Mouse (Mus musculus): ENCODE data around the gene Trabd.
A peak's percentile ranks its signal among the peaks of the same experiment; 100 is the strongest.

The Trabd gene

DNA sequence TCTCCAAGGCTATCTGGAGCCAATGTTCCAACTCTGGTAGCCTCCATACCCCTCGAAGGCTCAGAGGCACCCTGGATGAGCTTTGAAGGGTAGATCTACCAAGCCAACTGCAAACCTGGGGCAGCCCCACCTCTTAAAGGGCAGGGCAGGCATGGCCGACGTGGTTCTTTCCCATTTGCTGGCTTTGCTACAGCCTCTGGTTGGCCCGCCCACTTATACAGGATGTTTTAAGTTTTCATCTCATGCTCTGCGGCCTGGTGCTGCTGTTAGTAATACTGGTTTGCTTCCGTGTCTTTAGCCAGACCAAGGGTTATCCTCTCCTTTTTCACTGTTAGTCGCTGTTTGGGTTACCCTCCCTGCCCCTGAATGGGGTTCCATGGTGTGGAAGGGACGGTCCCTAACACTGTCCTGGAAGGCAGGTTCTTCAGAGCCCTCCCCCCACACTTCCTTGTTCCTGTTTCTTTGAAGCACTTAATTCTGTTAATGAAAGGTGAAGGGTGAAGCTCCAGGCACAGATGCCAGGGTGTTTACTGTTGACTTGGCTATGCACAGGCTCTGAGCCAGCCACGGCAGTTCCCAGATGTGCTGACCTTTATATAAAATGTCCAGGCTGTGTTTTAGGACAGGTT is 3.4 kb downstream of the Trabd start:
- no peak for DNase-seq (ENCODE audit: low read depth, low spot score)

DNA sequence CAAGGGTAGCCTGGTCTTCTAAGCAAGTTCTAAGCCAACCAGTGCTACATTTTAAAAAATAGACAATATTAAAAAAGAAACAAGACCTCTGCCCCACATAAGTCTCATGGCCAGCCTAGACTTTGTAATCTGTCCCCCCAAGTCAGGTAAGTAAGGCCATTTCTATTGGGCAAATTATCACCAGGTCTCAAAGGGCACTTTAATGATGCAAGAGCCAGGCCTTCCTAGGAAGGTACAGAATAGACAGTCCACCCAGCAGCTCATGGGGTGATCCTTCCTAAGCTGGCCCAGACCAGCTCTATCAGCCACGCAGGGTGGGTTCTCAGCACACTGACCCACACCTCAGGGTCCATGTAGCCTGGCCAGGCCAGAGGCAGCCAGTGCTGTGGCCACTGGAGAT is 9.0 kb downstream of the Trabd start:
- no peak for DNase-seq (ENCODE audit: low read depth, low spot score)

DNA sequence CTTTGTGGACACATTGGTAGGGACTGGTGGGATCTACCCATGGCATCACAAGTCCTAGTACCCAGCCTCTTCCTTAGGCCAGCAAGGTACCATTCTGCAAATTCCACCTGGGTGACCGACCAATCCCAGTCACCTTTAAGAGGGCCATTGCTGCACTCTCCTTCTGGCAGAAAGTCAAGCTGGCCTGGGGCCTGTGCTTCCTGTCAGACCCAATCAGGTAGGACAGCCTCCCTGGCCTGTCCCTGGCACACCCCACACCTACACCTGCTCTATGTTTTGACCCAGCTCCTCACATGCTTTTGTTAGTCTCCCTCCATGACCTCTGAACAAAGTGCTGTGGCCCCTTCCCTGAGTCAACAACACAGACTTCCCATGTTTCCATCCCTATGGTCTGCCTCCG is 9.9 kb downstream of the Trabd start:
- no peak for DNase-seq (ENCODE audit: low read depth, low spot score)

DNA sequence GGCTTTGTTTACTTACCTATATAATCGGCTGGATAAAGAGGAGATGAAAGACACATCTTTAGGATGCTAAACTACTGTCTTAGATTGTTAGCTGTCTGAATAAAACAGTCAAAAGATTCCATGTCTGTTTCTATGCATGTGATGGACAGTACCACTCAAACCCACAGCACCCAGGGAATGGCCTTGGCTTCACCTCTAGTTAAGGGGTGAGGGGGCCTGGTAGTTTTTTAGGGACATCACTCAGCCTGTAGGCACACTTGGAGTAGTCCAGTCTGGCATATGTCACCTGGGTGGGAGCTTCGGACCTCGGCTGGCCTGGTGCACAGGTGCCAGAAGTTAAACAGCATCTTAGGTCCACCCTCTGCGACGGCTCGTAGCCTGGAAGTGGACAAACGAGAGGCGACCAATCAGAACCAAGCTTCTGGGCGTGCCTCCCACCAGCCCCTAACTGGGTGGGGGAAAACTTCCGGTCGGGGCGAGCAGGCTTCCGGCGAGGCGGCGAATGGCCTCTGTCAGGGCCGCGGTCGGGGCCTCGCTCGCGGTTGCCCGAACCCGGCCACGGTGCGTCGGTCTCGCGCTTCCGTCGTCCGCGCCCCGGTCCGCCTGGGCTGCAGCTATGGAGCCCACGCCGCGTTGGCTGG is 13.8 kb downstream of the Trabd start, which contains the start of gene Selenoo:
Gene Selenoo (plus strand): TSS at position 478 of the 641 bp plus-strand sequence.
- DNase-seq (ENCODE audit: low read depth, low spot score), result peak; percentile 74

DNA sequence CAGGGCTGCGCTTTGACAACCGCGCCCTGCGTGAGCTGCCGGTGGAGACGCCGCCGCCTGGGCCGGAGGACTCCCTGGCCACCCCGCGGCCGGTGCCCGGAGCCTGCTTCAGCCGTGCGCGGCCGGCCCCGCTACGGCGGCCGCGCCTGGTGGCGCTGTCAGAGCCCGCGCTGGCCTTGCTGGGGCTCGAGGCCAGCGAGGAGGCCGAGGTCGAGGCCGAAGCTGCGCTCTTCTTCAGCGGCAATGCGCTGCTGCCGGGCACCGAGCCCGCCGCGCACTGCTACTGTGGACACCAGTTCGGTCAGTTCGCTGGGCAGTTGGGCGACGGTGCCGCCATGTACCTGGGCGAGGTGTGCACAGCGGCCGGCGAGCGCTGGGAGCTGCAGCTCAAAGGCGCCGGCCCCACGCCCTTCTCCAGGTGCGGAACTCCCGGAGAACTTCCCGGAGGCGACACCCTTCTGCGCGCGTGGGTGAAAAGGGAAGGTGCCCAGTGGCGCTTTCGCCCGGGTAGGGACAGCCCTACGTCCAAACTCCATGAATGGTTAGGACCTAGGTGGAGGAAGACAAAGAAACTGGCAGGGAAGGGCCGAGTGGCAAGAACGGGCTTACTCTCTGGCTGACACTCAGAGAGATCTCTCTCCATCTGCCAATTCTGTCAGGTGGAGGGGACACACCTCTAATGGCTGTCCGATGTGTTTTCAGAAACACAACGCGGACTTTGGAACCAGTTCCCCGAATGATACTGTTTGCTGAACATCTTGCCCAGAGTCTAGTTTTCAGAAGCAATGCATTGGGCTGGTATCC is 14.5 kb downstream of the Trabd start:
- DNase-seq (ENCODE audit: low read depth, low spot score), result no peak

DNA sequence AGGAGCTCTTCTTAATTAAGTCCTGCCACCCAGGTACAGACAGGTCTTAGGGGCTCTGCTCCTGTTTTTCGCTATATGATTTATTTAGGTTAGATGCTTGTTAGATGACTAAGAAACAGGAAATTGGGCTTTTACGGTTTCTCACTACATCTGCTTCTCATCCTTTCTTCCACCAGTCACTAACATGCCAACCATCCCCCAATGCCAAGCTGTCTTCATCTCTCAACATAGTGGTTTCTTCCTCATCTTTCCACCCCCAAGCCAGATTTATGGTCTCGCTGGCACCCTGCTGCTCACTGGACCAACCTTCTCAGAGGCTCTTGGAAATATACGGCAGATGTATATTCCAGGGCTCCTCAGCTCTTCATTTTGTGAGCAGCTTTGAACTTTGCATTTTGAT is 15.7 kb downstream of the Trabd start:
- no peak for DNase-seq (ENCODE audit: low read depth, low spot score)

DNA sequence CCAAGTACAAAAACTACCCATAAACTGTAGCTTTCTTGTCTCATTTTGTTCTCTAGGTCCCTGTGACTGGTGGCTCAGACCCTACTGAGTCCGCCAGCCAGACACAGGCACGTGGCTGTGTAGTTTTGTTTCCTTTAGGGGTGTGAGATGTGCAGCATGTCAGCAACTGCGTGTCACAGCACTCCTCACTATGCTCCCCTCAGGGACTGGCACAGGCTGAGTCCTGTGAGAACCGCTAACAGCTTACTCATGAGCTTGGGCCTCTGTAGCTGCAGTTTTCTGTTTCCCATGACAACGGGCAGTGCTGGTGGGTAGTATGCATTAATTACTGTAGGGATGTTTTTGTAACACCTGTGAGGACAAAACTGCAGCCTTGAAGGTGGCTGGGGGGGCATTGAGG is 17.3 kb downstream of the Trabd start:
- no peak for DNase-seq (ENCODE audit: low read depth, low spot score)

DNA sequence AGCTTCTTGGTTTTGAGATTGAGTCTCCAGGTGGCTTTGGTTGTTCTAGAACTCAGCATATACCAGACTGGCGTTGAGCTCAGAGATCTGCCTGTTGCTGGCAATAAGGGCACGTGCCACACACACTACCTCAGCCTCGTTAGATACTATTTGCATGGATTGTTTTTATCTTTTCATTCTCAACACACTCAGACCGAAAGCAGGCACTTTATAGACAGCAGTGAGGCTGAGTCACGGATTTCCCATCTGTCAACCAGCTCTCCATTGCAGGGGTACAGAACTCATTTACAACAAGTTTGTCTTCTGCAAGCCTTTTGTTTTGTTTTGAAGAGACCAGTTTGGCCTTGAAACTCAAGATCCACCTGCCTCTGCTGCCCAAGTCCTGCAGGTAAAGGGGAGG is 22.5 kb downstream of the Trabd start:
- DNase-seq (ENCODE audit: low read depth, low spot score), result no peak

DNA sequence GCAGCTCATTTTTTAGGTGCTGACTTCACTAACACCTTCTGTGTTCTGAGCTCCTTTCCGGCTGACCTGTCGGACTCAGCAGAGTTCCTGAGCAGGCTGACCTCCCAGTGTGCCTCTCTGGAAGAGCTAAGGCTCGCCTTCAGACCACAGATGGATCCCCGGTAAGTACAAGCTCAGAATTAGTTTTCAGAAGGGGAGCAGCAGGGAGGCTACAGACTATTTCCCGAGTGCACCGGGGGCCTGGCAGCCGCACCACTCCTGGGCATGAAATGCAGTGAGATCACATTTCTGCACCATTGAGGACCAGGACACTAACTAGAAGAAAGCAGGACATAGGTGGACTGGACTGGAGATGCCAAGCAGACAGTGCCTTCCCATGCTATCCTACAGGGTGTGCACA is 23.7 kb downstream of the Trabd start:
- no peak for DNase-seq (ENCODE audit: low read depth, low spot score)

DNA sequence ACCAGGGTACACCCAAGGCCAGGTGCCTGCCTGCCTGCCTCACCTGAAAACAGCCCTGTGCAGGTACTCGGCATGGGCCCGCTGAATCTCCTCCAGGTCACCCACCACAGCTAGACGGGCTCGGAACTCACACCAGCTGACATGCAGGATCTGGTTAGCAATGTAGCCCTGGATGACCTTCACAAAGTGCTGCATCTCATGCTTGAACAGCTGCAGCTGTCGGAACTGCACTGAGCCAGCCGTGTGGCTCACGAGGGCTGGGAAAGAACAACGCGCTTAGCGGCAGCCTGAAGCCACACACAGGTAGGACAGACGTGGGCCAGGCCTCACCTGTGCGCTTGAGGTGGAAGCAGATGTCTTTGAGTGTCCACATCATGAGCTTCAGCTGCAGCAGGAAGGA is 25.9 kb downstream of the Trabd start:
- DNase-seq (ENCODE audit: low read depth, low spot score), result no peak

DNA sequence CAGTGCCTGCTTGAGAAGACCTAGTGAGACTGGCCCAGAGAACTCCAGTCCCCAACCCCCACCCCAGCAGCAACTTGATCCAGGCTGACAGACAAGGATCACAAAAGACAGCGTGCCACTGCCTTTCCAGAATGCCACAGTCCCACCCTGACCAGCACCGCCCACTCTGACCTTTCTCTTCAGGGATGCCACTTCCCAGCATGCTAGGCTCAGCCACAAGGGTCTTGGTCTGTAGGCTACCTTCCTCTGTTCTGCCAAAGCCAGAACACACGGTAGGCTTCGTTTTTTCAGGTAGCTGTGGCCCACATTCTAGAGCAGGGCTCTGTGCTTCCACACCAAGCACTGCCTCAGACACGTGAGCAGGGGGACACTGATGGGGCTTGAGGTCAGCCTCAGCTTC is 27.7 kb downstream of the Trabd start:
- no peak for DNase-seq (ENCODE audit: low read depth, low spot score)

DNA sequence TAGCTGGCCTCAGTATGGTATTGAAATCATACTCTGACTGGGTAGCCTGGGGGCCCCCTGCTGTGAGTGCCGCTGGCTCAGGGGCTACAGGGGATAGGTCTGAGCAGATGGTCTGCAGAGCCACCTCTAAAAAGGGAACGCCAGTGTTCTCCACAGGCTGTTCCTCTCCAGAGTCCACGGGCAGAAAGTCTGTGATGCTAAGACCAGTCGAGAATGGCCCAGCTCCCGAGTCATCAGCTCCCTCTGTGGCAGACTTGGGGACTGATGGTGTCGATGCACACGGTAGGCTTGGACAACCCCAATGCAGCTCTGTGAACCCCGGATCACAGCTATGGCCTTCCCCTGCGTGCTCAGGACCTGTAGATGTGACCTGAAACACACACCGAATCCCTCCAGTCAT is 29.0 kb downstream of the Trabd start:
- DNase-seq (ENCODE audit: low read depth, low spot score), result no peak

DNA sequence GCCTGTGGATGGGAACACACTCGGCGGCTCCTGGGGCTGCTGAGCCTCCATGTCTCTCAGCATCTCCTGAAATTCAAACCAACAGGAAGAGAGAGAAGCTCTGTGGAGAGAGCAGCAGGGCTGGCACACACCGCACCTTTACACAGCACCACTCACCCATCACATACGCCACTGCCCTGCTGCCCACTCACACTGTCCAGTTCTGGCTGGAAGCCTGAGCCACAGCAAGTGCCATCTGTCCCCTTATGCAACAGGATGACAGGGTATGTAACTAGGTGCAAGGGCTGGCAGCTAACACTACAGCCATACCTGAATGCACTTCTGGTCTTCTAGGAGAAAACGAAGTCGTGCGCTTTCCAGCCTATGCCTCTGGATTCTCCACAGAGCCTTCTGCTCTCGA is 29.5 kb downstream of the Trabd start:
- DNase-seq (ENCODE audit: low read depth, low spot score), result no peak

DNA sequence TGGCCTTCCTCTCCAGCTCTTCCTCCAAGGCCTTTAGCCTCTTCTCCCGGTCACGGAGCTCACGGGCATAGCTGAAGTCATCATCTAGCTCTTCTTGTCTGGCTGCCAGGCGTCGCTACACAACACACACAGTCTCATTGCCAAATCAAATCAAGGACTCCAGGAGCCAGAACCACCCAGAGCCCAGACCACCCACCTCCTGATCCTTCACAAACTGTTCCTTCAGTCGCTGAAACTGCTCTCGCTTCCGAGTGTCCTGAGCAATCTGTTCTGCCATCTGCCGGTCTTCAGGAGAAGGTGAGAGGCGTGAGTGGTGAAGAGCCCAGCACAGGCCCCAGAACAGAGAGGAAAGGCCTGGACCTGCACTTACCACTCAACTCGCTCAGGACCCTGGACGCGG is 31.1 kb downstream of the Trabd start:
- DNase-seq (ENCODE audit: low read depth, low spot score), result no peak

DNA sequence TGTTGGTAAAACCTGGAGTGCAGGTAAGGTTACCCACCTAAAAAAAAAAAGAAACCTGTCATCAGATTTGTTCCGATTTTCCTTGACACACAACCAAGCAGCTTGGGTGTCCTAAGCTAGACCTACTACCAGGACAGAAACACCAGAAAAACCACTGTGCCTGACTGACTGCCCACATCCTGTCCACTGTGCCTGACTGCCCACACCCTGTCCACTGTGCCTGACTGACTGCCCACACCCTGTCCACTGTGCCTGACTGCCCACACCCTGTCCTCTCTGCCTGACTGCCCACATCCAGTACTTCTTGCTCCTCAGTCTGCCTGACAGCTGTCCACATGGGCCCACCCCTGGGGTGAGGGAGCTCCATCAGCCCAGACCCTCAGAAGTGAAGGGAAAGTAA is 32.1 kb downstream of the Trabd start:
- DNase-seq (ENCODE audit: low read depth, low spot score), result no peak

DNA sequence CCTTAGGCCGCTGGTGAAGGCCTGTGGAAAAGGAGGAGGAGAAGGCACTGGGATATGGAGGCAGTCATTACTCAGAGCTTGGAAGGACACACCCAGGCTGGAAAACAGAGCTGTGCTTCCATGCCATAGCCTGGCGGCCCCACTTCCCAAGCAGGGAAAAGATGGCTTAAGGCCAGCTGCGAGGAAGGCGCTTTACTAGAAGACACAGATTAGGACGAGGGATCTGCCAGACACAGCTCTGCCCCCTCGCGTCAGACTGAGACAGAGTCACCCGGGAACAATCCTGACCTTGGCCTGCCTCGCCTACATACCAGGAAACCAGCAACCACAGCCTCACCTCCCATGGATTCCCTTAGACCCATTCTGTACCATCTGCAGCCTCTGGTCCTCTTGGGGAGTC is 35.2 kb downstream of the Trabd start:
- DNase-seq (ENCODE audit: low read depth, low spot score), result no peak

DNA sequence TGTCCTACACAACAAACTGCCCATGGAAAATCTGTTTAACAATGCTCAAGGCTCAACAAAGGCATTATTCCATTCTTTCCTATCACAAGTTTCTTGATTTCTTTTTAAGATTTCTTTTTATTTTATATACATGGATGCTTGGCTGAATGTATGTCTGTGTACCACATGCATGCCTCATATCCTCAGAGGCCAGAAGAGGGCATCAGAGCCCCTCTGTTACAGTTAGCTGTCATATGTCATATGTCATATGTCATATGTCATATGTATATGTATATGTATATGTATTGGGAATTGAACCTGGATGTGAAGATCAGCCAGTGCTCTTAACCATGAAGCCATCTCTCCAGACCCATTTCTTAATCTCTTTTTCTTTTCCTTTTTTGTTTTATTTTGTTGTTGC is 43.1 kb downstream of the Trabd start:
- DNase-seq (ENCODE audit: low read depth, low spot score), result no peak

DNA sequence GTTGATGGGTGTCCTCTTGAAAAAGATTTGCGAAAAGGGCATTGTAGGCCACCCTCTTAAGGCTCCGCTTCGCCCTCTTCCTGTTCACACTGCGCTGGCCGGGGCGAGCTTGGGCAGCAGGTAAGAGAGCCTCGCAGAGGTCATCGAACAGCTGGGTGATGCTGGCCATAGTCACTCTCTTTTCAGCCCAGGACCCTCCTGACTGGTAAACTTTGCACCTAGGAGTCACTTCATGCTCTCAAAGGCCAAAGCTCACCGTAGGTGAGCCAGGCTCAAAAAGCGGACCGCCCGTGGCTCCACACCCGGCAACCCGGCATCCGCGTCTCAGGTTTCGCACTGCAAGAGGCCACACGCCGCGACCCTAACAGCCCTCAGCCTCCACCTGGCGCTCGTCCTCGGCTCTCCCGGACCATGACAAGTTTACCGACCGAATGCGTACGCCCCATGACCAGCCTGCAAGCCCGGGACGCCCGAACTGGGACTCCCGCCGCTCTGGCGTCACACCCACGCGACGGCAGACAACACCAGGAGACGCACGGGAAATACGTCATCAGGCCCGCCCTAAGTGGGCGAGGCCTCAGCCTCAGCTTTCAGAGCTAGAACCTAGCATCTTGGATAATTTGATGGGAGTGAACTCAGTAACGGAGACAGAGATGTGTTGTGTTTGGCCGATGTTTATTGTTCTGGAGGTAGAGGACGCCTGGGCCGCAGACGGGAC is 47.9 kb downstream of the Trabd start, which contains the start of gene Tubgcp6:
Gene Tubgcp6 (minus strand): TSS at position 464 of the 718 bp plus-strand sequence.
- peak; percentile 90 for DNase-seq (ENCODE audit: low read depth, low spot score)

DNA sequence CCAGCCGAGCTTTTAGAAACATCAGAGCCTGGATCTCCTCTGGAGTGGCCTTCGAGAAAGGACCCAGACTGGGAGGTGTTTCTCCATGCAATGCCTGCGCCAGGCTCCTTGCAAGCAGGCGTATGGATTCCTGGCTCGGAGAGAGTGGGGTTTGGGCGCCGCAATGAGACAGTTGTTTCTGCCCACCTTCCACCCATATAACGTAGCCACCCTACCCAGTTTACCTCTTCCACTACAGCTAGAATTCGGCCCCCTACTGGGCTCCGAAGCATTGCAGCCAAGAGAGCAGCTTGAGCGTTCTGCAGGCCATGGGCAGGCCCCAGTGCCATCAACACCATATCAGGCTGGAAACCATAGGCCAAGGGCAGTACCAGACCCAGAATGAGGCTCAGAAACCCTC is 48.7 kb downstream of the Trabd start:
- no peak for DNase-seq (ENCODE audit: low read depth, low spot score)

DNA sequence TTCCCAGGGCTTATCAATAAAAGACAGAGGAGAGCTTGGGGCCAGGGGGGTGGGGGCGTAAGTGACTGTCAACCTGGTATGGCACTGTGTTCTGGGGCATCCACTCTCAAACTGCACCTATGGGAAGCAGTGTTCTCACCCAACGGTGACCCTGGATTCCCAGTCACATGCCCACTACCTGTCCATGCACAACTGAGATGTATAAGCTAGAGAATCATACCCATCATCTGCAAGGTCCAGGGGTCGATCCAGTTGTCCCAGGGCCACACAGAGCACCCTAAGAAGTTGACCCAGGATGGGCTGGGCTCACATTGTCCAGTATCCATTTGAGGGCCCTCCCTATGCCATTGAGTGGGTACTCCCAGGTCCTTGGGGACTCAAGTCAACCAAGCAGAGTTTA is 49.4 kb downstream of the Trabd start:
- no peak for DNase-seq (ENCODE audit: low read depth, low spot score)

DNA sequence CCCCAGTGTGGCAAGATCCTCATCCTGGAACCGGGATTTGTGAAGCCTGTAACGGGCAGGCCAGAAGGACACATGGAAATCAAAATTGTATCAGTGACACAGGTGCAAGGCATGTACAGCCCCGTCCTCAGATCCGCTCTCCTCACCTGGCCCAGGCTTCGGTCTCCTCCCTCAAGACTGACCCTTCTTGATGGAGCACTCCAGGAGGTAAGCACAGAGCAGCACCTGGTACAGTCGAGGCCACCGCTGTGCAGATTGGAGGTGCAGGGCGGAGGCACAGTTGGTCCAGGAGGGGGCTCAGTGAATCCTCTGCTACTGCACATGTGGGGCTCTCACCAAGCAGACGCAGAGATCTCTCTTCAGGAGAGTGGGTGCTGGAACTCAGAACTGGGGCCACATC is 50.4 kb downstream of the Trabd start:
- no peak for DNase-seq (ENCODE audit: low read depth, low spot score)

DNA sequence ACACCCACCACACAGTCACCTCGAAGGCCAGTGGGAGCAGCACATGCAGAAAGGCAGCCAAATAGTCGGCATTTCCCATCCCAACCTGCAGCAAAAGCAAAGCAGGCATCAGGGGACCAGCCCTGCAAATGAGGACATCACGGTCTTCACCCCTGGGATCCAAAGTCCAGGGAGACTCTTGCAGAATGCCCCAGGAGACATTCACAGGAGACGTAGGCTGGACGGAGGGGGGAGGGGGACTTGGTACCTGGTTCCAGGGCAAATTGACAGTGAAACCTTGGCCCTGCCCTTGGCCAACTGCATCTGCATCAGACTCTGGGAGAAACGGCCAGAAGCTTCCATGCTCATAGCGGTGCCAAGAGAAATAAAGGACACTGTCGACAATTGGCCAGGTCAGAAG is 51.7 kb downstream of the Trabd start:
- no peak for DNase-seq (ENCODE audit: low read depth, low spot score)

Measured in retina, adult 2 months (tissue).